Mouse (Mus musculus) splenic B cell, adult 2 months (primary cell): ENCODE data around the gene Lpp.

ENCODE experiments used
- DNase-seq: peaks from one replicate; pipeline ENCODE4 v3.0.0-alpha.2; 2011; ENCODE audit warnings: low read depth, low spot score
- H3K27me3 ChIP-seq: 2 replicates; pipeline ENCODE4 v1.6.1; 2012; ENCODE audit warnings: mild to moderate bottlenecking, low read length, moderate library complexity, mixed read lengths; ENCODE audit not compliant: control insufficient read depth, poor library complexity, insufficient read depth, severe bottlenecking
- H3K36me3 ChIP-seq: 2 replicates; pipeline ENCODE4 v1.6.1; 2012; ENCODE audit warnings: mild to moderate bottlenecking, low read length, moderate library complexity, mixed read lengths; ENCODE audit not compliant: control insufficient read depth, poor library complexity, insufficient read depth, severe bottlenecking

Gene Lpp

GRCm38 (mm10) chr16:25024591-25024990, 631.3 kb downstream of the Lpp start:
- Histone ChIP-seq H3K36me3 (no peaks in the 10 kb centered on the region), H3K27me3 (no peaks in the 10 kb centered on the region)
- peak; percentile 49 for DNase-seq

DNA sequence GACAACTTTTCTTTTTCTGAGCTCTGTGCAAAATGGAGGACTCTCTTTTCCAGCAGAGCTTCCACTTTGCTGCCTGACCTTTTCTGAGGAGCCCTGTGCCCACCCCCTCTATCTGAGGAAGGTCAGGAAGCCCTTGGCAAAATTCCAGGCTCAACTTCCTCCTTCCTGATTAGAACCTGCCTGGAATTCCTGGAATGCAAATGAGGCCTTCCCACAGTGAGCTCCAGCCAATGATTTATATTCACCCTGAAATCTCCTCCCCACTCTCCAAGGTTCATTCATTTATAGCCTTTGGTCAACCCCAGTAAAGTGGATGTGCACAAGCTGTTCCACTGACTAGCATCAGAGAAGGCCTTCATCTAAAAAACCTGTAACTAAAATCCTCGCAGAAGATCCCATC, 632.9 kb downstream of the Lpp start:
- Histone ChIP-seq H3K27me3 (no peaks in the 10 kb centered on the region), H3K36me3 (no peaks in the 10 kb centered on the region)
- no peak for DNase-seq

- H3K27me3 ChIP-seq = no peaks in the 10 kb centered on the region
Observed at GRCm38 (mm10) chr16:25029548-25029947, 636.2 kb downstream of the Lpp start.

GRCm38 (mm10) chr16:25037361-25037760, 644.1 kb downstream of the Lpp start:
- Histone ChIP-seq H3K36me3 (no peaks in the 10 kb centered on the region), H3K27me3 (no peaks in the 10 kb centered on the region)
- no peak for DNase-seq

More at GRCm38 (mm10) chr16:25029548-25029947, 636.2 kb downstream of the Lpp start:
- DNase-seq = no peak
- no peaks in the 10 kb centered on the region for H3K36me3 ChIP-seq

DNA sequence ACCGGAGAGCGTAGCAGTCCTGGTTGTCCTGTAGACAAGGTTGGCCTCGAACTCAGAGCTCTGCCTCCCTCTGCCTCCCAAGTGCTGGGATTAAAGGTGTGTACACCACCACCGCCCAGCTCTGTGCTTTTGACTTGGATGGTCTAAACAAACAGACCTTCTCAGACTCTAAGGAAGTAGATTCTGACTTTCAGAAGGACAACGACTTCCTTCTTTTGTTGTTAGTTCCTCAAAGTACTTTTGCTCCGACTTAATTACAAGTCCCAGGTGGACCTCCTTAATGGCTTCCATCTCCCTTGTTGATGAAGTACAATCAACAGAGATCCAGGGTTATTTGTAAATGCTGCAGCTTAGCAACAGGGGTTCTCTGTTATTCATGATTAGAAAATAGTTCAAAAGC, 645.2 kb downstream of the Lpp start:
- H3K27me3 ChIP-seq = no peaks in the 10 kb centered on the region
- peak; percentile 51 for DNase-seq
- H3K36me3 ChIP-seq = no peaks in the 10 kb centered on the region

DNA sequence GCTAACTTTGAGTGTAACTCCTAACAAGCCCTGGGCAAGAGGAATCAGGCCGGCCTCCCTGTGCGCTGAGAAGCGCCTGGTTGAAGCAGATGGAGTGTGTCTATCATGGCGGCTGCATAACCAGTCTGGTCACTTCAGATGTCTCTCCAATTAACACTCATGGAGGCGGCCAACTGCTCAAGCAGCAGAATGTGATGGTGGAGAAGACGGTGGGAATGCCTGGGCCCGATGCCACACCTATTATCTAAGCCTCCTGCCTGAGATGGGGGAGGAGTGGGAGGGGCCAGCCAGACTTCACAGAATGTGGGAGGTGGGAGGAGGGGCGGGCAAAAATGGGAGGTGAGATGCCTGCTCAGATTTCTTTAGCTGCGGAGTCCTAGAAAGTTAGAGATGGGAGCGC, 646.6 kb downstream of the Lpp start:
- no peaks in the 10 kb centered on the region for H3K27me3 ChIP-seq

DNA sequence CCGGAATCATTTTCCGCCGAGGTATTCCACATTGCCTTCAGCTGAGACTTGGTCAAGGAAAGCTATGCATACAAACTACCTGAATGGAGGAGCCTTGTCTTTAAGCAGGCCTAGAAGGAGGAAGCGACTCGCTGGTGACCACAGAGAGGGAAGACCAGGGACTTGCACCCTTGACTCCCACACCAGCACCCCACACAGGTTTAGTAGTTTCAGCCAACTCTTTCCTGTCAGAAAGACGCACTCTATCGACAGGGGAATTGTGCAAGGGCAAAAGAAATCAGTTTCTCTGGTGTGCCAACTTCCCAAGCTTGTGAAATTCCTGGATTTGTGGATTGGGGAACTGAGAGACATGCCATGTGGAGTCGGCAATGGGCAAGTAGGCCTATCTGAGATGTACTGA, 647.9 kb downstream of the Lpp start:
- Histone ChIP-seq H3K27me3 (no peaks in the 10 kb centered on the region), H3K36me3 (no peaks in the 10 kb centered on the region)
- DNase-seq = no peak

More for the DNA sequence above, 646.6 kb downstream of the Lpp start:
- DNase-seq = no peak
- H3K36me3 ChIP-seq = no peaks in the 10 kb centered on the region

- Histone ChIP-seq H3K27me3 (no peaks in the 10 kb centered on the region), H3K36me3 (no peaks in the 10 kb centered on the region)
- no peak for DNase-seq
Observed at GRCm38 (mm10) chr16:25041855-25042529, 648.7 kb downstream of the Lpp start.
